Mouse (Mus musculus) olfactory bulb, adult 2 months (tissue): ENCODE data around the gene Pld3. TPM values are rescaled to one million over a fixed set of nuclear protein-coding genes. Genes with fewer than 3 reads are reported as not detected.

Experiments used
- H3K27ac ChIP-seq: fragments of 200-500 bp; 2 replicates; pipeline ENCODE4 v1.5.1; 2012; ENCODE audit warnings: low read depth, low read length; ENCODE audit not compliant: insufficient read depth
- H3K4me1 ChIP-seq: fragments of 200-500 bp; 2 replicates; pipeline ENCODE4 v1.6.1; 2012; ENCODE audit warnings: low read length; ENCODE audit not compliant: control insufficient read depth, insufficient read depth
- H3K4me3 ChIP-seq: fragments of 200-500 bp; 2 replicates; pipeline ENCODE4 v1.5.1; 2012; ENCODE audit warnings: mild to moderate bottlenecking, low read depth, low read length, moderate library complexity; ENCODE audit not compliant: insufficient read depth
- CTCF ChIP-seq: fragments of 200-500 bp; IDR thresholded peaks from 2 replicates; pipeline ENCODE4 v1.5.1; 2012; ENCODE audit warnings: low read depth, mild to moderate bottlenecking, low read length, moderate library complexity; ENCODE audit not compliant: insufficient read depth
- POLR2A ChIP-seq: fragments of 200-500 bp; IDR thresholded peaks from 2 replicates; pipeline ENCODE4 v1.6.1; 2012; ENCODE audit warnings: mild to moderate bottlenecking, low read depth, low read length, moderate library complexity; ENCODE audit not compliant: insufficient read depth
- WGBS: fragments of 180-500 bp; shearing (Covaris S2); methylation state at CpG from one replicate; pipeline ENCODE4 v1.1.7; 2018; 5-methylcytosine and 5-hydroxymethylcytosine counted together
- polyA plus RNA-seq: library from polyadenylated mRNA; stranded (reverse); fragments of >200 nt; gene quantifications from 2 replicates; pipeline ENCODE4 v1.2.4, GENCODE M21; 2012; ENCODE audit warnings: low replicate concordance; ENCODE audit not compliant: missing spikeins, insufficient read depth, insufficient read length

Gene Pld3
- polyA plus RNA-seq, 1 experiment, result not detected

DNA sequence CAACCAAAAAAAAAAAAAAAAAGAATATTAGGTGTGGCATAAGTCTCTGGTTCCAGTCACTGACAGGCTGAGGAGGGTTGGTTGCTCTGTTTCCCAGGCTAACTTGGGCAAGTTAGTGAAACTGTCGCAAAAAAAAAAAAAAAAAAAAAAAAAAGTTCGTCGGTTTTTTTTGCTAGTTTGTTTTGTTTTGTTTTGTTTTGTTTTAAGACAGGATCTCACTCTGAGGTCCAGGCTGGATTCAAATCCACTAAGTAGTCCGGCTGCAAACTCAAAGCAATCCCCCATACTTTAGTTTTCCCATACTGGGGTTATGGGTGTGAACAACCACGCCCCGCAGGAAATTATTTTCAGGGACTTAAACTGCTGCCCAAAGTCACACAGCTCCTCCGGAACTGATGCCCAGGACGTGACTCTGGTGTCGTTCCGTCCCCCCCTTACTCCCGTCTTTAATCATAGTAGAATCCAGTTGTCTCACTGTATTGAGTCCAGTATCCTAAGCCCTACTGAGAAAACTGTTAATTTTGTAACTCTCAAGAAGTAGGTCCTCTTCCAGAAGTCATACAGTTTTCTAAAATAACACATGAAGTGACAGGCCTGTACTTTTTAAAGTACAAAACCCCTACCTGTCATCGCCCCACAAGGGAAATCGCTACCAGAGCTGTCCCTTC, 66.8 kb downstream of the Pld3 start:
- peak overlapping the region; percentile 41; the same call in 1 of the 2 replicates for H3K27ac ChIP-seq
- H3K4me3 ChIP-seq, result peak overlapping the region; percentile 88
- peaks cover 23% of the 10 kb centered on the region; the same call in 1 of the 2 replicates for H3K4me1 ChIP-seq
- no peak for TF ChIP-seq CTCF
- no peak for TF ChIP-seq POLR2A
- WGBS, result 6% methylated on average over 13 of the region's 13 CpGs

DNA sequence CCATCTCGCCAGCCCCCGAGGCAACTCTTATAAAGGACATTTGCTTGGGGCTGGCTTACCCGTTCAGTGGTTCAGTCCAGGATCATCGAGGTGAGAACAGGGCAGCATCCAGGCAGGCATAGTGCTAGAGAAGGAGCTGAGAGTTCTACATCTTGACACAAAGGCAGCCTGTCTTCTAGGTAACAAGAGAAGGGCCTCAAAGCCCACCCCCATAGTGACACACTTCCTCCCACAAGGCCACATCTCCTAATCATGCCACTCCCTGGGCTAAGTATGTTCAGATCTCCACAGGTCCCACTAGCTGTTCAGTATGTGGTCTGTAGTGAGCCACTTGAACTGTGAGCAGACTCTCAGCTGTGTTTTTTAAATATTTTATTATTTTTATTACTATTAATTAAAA, 69.2 kb downstream of the Pld3 start:
- 84% methylated on average over 4 of the region's 4 CpGs for WGBS
- Histone ChIP-seq H3K27ac (no peak overlapping the region), H3K4me1 (peaks cover 15% of the 10 kb centered on the region), H3K4me3 (no peak overlapping the region)
- TF ChIP-seq POLR2A, result no peak
- no peak for TF ChIP-seq CTCF

Other genes starting within 250 kb of the Pld3 start
- not detected in 2 replicates for gene Ltbp4, start 215.5 kb downstream of the Pld3 start, polyA plus RNA-seq
- not detected in 2 replicates for gene Shkbp1, start 197.2 kb downstream of the Pld3 start, polyA plus RNA-seq
- not detected in 2 replicates for gene Gm20479, start 195.8 kb downstream of the Pld3 start, polyA plus RNA-seq
- not detected in 2 replicates for gene Sptbn4, start 105.5 kb downstream of the Pld3 start, polyA plus RNA-seq
- not detected in 2 replicates for gene Blvrb, start 105.2 kb downstream of the Pld3 start, polyA plus RNA-seq
- gene Sertad3, start 79.5 kb downstream of the Pld3 start, polyA plus RNA-seq, result not detected in 2 replicates
- not detected in 2 replicates for gene Sertad1, start 66.3 kb downstream of the Pld3 start, polyA plus RNA-seq
- gene Prx, start 53.9 kb downstream of the Pld3 start, polyA plus RNA-seq, result not detected in 2 replicates
- gene Hipk4, start 30.0 kb downstream of the Pld3 start, polyA plus RNA-seq, result not detected in 2 replicates
- gene 2310022A10Rik, start within 50 bp of the Pld3 start, polyA plus RNA-seq, result not detected in 2 replicates
- gene Akt2, start 38.3 kb upstream of the Pld3 start, polyA plus RNA-seq, result not detected in 2 replicates
- not detected in 2 replicates for gene Ttc9b, start 100.7 kb upstream of the Pld3 start, polyA plus RNA-seq
- not detected in 2 replicates for gene Map3k10, start 121.4 kb upstream of the Pld3 start, polyA plus RNA-seq
- gene Zfp607b, start 136.1 kb upstream of the Pld3 start, polyA plus RNA-seq, result not detected in 2 replicates
- not detected in 2 replicates for gene Zfp60, start 178.2 kb upstream of the Pld3 start, polyA plus RNA-seq